Mouse (Mus musculus) testis, adult 2 months (tissue): ENCODE data around the gene Hoxd8.

ENCODE experiments used
- CTCF ChIP-seq: fragments of 200-500 bp; IDR thresholded peaks from 2 replicates; pipeline ENCODE4 v1.5.1; 2012; ENCODE audit warnings: low read depth, mild to moderate bottlenecking, inconsistent platforms, low read length, moderate library complexity; ENCODE audit not compliant: control insufficient read depth, insufficient read depth, insufficient replicate concordance
- POLR2A ChIP-seq: fragments of 200-500 bp; IDR thresholded peaks from 2 replicates; pipeline ENCODE4 v1.6.1; 2012; ENCODE audit warnings: low read depth, mild to moderate bottlenecking, inconsistent platforms, low read length, moderate library complexity; ENCODE audit not compliant: control insufficient read depth

DNA sequence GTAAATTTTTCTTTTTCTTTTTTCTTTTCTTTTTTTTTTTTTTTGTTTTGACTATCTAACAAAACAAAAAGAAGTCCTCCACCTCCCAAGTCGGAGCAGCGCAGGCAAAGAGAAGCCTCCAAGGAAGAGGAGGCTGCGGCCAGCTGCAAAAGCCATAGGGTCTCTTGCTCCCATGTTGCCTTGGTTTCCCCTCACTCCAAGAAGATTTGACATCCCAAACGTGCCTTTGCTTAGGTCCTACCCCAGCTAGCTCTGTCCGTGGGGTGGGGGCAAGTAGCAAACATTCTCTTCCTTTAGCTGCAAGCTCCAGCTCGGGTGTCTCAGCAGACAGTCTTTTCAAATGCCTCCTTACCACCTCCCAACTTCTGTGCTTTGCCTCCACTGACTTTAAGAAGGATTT, 29.4 kb downstream of the Hoxd8 start:
- TF ChIP-seq POLR2A (no peak), CTCF (no peak)
